Mouse (Mus musculus) embryonic facial prominence, embryonic 11.5 days (tissue): ENCODE data around the gene AI467606. TPM values are rescaled to one million over a fixed set of nuclear protein-coding genes. Genes with fewer than 3 reads are reported as not detected.

Experiments
- ATAC-seq: fragments of 200-750 bp; cut with Nextera tagmentation; replicated peaks from 2 replicates; pipeline ENCODE4 v1.8.0; 2017; ENCODE audit warnings: low read depth; ENCODE audit not compliant: insufficient number of reproducible peaks, low FRiP score, low TSS enrichment
- DNase-seq: peaks from one replicate; pipeline ENCODE4 v3.0.0-alpha.2; 2015; ENCODE audit warnings: low spot score
- H3K27ac ChIP-seq: fragments of 300-500 bp; sonication (generic); replicated peaks from 2 replicates; pipeline ENCODE4 v1.5.1; 2014; ENCODE audit warnings: mild to moderate bottlenecking, low read depth, low read length, control low read depth
- H3K27me3 ChIP-seq: fragments of 300-500 bp; sonication (generic); 2 replicates; pipeline ENCODE4 v1.6.1; 2014; ENCODE audit warnings: mild to moderate bottlenecking, low read length, moderate library complexity, mixed read lengths; ENCODE audit not compliant: control insufficient read depth, insufficient read depth
- H3K36me3 ChIP-seq: fragments of 300-500 bp; sonication (generic); replicated peaks from 2 replicates; pipeline ENCODE4 v1.6.1; 2014; ENCODE audit warnings: low read depth, mild to moderate bottlenecking, low read length, moderate library complexity, mixed read lengths; ENCODE audit not compliant: control insufficient read depth, insufficient read depth
- H3K4me1 ChIP-seq: fragments of 300-500 bp; sonication (generic); 2 replicates; pipeline ENCODE4 v1.6.1; 2014; ENCODE audit warnings: low read length, mixed read lengths; ENCODE audit not compliant: control insufficient read depth, insufficient read depth
- H3K4me2 ChIP-seq: fragments of 300-500 bp; sonication (generic); 2 replicates; pipeline ENCODE4 v1.6.1; 2014; ENCODE audit warnings: low read depth, mild to moderate bottlenecking, control low read depth, low read length, moderate library complexity
- H3K4me3 ChIP-seq: fragments of 300-500 bp; sonication (generic); 2 replicates; pipeline ENCODE4 v1.5.1; 2014; ENCODE audit warnings: low read depth, low read length, control low read depth
- H3K9ac ChIP-seq: fragments of 300-500 bp; sonication (generic); replicated peaks from 2 replicates; pipeline ENCODE4 v1.6.1; 2014; ENCODE audit warnings: mild to moderate bottlenecking, control low read depth, low read length
- H3K9me3 ChIP-seq: fragments of 300-500 bp; sonication (generic); replicated peaks from 2 replicates; pipeline ENCODE4 v1.6.1; 2016; ENCODE audit warnings: mild to moderate bottlenecking, low read length, inconsistent platforms, mixed read lengths; ENCODE audit not compliant: control insufficient read depth
- WGBS: fragments of 180-500 bp; shearing (Covaris S2); extraction: QIAGEN DNeasy Blood & Tissue Kit; methylation state at CpG from one replicate; pipeline ENCODE4 v1.1.7; 2014; 5-methylcytosine and 5-hydroxymethylcytosine counted together
- polyA plus RNA-seq: library from polyadenylated mRNA; unstranded; fragments of >200 nt; fragmentation: Nextera tagmentation; extraction: Ambion mirVana; gene quantifications from 2 replicates; pipeline ENCODE4 v1.2.1, GENCODE M21; 2014

The AI467606 gene
- polyA plus RNA-seq, 1 experiment from 2014 or later: 1.0 TPM

DNA sequence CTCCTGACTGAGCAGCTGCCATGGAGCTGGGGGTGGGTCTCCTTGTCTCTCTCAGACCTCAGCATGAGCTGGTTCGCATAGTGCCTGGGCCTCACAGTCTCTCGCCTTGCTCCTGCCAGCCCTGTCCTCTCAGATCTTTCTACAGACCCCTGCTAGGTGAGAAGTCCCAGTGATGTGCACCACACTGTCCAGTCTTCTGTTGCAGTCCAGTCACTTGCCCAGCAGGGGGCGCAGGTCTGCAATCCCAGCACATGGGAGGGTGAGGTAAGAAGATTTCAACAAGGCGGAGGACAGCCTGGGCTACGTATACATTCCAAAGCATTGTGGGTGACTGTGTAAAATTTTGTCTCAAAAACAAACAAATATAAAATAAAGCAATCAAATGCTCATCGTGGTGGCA lies 20.3 kb downstream of the AI467606 start:
- no peaks in the 10 kb centered on the region for H3K27me3 ChIP-seq
- H3K4me1 ChIP-seq: no peaks in the 10 kb centered on the region
- H3K9me3 ChIP-seq: no peaks in the 10 kb centered on the region
- H3K27ac ChIP-seq: no peak overlapping the region
- no peak overlapping the region for H3K4me3 ChIP-seq
- DNase-seq (peak; percentile 63), ATAC-seq (no peak)
- WGBS: 40% methylated on average over 6 of the region's 6 CpGs
- H3K4me2 ChIP-seq: no peak overlapping the region
- no peaks in the 10 kb centered on the region for H3K36me3 ChIP-seq
- H3K9ac ChIP-seq: no peak overlapping the region

DNA sequence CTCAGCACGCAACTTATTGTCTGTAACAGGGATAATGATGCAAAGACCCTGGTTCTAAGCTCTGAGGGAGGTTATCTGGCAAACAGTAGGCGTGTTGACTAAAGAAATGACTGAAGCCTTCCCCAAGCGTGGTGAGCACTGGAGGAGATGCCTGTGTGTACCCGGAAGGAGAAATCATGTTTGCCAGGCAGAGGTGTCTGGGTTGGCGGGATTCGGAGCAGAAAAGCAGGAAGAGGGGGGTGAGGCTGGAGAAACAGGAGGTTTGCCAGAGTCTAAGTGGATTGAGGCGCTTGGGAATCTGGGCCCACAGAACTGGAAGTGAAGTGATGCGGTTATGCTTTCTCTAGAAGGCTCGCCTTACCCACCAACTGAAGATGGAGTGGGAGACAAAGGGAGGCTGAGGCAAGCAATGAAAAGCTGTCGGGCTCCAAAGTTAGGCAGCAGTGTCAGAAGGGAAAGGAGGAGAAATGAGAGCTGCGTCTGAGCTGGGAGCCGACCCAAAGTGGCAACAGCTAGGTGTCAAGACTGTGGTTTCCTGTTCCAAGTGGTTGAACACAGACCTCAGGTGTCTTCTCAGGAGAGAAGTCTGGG lies 21.2 kb downstream of the AI467606 start:
- whole genome bisulfite sequencing: 74% methylated on average over 12 of the region's 12 CpGs
- no peak overlapping the region for H3K4me3 ChIP-seq
- H3K4me2 ChIP-seq: no peak overlapping the region
- no peaks in the 10 kb centered on the region for H3K9me3 ChIP-seq
- no peaks in the 10 kb centered on the region for H3K27me3 ChIP-seq
- DNase-seq (no peak), ATAC-seq (no peak)
- no peak overlapping the region for H3K9ac ChIP-seq
- no peaks in the 10 kb centered on the region for H3K36me3 ChIP-seq
- no peak overlapping the region for H3K27ac ChIP-seq
- H3K4me1 ChIP-seq: no peaks in the 10 kb centered on the region

DNA sequence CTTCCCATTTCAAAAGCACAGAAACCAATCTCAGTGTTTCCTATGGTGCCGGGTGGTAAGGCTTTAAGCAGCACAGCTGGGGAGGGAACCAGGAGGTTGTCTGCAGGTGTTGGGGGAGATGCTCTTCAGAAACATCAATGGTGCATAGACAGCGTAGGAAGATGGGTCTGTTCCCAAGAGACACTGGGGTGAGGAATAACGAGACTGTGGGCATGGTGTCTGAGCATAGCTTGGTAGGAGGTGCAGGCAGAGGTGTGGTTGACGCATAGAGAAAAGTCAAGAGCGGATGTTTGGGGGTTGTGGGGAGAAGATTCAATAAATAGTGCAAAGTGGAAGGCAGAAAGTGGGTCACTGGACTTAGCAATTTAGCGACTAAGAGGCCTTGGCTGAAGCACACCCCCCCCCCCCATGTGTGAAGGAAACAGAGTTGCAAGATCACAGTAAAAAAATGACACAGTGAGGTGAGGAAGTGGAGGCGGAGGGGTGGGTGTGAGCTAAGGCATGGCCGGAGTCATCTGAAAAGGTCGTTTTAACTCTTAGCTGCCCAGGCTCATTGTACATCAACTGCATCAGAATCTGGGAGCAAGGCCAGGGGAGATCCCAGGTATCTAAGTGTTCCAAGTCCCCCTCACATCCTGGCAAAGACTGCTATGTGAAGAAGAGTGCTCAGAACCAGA lies 21.9 kb downstream of the AI467606 start:
- H3K36me3 ChIP-seq: no peaks in the 10 kb centered on the region
- no peaks in the 10 kb centered on the region for H3K9me3 ChIP-seq
- no peak overlapping the region for H3K4me2 ChIP-seq
- no peak for ATAC-seq
- H3K4me3 ChIP-seq: no peak overlapping the region
- no peak overlapping the region for H3K9ac ChIP-seq
- no peak for DNase-seq
- H3K27me3 ChIP-seq: no peaks in the 10 kb centered on the region
- WGBS: 44% methylated on average over 9 of the region's 9 CpGs
- H3K27ac ChIP-seq: no peak overlapping the region
- H3K4me1 ChIP-seq: no peaks in the 10 kb centered on the region; the same call in 1 of the 2 replicates

DNA sequence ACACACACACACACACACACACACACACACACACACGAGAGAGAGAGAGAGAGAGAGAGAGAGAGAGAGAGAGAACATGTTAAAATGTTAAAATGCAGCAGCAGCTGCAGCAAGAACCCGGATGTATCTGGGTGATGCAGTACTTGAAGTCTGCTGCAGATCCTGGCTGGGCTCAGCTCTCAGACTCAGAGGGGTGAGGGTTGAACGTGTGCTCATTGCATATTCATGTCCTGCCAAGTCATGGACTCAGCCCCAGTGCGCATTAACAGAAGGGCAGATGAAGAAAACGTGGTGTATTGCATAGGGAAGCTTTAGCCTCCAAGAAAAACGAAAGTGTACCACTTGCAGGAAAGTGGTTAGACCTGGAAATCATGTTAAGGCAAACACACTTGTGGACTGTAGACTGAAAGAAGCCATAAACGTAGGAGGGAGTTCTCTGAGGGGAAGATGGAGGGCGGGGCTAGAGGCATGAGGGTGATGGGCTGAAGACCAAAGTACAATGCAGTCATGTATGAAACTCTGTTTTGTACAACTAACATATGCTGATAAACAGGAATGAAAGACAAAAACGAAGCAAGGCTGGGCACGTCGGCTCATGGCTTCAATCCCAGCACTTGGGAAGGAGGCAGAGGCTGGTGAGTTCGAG lies 22.6 kb downstream of the AI467606 start:
- Histone ChIP-seq H3K27ac (no peak overlapping the region), H3K4me2 (no peak overlapping the region), H3K4me3 (no peak overlapping the region), H3K4me1 (no peaks in the 10 kb centered on the region; the same call in 1 of the 2 replicates), H3K9ac (no peak overlapping the region), H3K9me3 (no peaks in the 10 kb centered on the region), H3K36me3 (no peaks in the 10 kb centered on the region), H3K27me3 (no peaks in the 10 kb centered on the region)
- DNase-seq: no peak
- WGBS: 64% methylated on average over 11 of the region's 12 CpGs
- ATAC-seq: no peak

DNA sequence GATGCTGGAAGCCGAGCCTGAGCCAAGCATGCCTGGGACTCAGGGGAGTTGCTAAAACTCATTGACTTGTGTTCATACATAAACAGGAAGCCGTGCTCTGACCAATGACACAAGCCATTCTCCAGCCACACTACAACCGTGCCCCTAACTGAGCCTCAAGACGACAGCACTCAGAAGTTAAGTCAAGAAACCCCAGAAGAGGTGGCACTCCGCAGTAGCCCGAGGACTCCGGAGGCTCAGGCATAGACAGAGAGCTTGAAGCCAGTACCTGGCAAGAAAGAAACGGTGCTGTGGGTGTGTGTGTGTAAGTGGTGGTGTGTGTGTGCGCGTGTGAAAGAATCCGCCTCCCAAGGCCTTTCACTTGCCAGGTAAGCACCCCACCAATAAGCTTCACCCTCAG lies 23.8 kb downstream of the AI467606 start:
- WGBS: 80% methylated on average over 11 of the region's 11 CpGs
- Histone ChIP-seq H3K9me3 (no peaks in the 10 kb centered on the region), H3K4me3 (no peak overlapping the region), H3K36me3 (no peaks in the 10 kb centered on the region), H3K4me2 (no peak overlapping the region), H3K27ac (no peak overlapping the region), H3K27me3 (no peaks in the 10 kb centered on the region), H3K4me1 (no peaks in the 10 kb centered on the region; the same call in 1 of the 2 replicates), H3K9ac (no peak overlapping the region)
- no peak for ATAC-seq
- no peak for DNase-seq

DNA sequence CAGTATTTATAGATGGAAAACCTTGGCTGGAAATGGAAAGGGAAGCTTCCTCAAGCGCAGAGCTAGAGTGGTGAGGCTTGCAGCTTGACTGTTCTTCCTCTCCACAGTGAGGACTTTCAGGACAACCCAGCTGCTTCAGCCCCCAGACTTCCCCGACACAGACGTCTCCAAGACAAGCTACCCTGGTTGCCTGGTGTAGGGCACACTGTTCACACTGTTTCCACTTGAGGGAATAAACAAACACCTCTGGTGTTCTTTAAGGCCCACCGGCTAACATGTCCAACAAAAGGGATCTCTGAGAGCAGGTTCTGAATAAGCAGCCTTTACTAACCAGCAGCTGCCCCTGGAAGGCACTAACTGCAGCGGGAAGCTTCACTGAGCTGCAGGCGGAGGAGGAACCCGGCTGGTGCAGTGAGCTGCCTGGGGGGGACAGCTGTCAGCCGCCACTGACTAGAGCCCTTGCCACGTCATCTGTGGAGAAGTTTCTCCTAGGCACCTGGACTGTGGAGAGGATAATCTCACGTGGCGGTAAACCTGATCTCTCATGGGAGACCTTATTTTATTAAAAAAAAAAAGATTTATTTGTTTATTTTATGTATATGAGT lies 25.3 kb downstream of the AI467606 start:
- ATAC-seq: no peak
- peaks cover under 1% of the 10 kb centered on the region; the same call in 1 of the 2 replicates for H3K4me1 ChIP-seq
- no peak overlapping the region for H3K4me2 ChIP-seq
- H3K27ac ChIP-seq: no peak overlapping the region
- H3K4me3 ChIP-seq: no peak overlapping the region
- H3K9me3 ChIP-seq: no peaks in the 10 kb centered on the region
- DNase-seq: no peak
- no peak overlapping the region for H3K9ac ChIP-seq
- peaks cover 4% of the 10 kb centered on the region; the same call in 1 of the 2 replicates for H3K27me3 ChIP-seq
- H3K36me3 ChIP-seq: no peaks in the 10 kb centered on the region
- WGBS: 50% methylated on average over 11 of the region's 11 CpGs

DNA sequence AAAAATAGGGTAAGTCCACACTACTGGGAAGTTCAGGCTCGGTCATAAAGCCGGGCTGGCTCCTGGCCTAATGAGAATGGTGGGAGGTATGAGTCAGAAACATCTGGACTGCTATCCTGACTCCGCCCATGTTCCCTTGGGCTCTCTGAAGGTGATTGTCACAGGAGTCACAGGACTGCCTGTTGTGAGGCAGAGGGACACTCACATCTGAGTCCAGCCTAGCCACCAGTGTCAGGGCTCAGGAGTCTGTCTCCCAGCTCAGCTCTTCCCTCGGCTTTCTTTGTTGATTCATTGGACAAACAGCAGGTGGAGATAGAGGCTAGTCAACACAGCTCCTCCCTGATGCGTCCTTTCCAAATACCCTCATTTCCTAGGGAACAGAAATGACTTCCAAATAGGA lies 26.8 kb downstream of the AI467606 start:
- H3K4me2 ChIP-seq: no peak overlapping the region
- H3K36me3 ChIP-seq: no peaks in the 10 kb centered on the region
- no peak overlapping the region for H3K9ac ChIP-seq
- H3K27me3 ChIP-seq: peaks cover 8% of the 10 kb centered on the region; the same call in 1 of the 2 replicates
- no peak overlapping the region for H3K4me3 ChIP-seq
- no peak overlapping the region for H3K27ac ChIP-seq
- no peak for ATAC-seq
- WGBS: 39% methylated on average over 5 of the region's 5 CpGs
- peaks cover 2% of the 10 kb centered on the region; the same call in 1 of the 2 replicates for H3K4me1 ChIP-seq
- peak; percentile 48 for DNase-seq
- no peaks in the 10 kb centered on the region for H3K9me3 ChIP-seq
